Mouse (Mus musculus): ENCODE results near the gene Abi2. TPM values are rescaled to one million over a fixed set of nuclear protein-coding genes. Genes with fewer than 3 reads are reported as not detected.

Gene Abi2
- total RNA-seq (2023): 10 to 100 TPM; 13.9 to 21.1 TPM

GRCm38 (mm10) chr1:60409168-60409828, at the start of gene Abi2:
Gene Abi2 (plus strand): TSS chr1:60409619.

Other genes with a start within 250 kb of the Abi2 start
- 10 to 100 TPM; 26.7 to 31.7 TPM for gene Nbeal1, start 229.0 kb upstream of the Abi2 start, total RNA-seq (2023)
- gene Cyp20a1, start 66.3 kb upstream of the Abi2 start, total RNA-seq (2023): 10 to 100 TPM; 12.7 to 14.6 TPM
- 10 to 100 TPM; 43.8 to 45.2 TPM for gene Raph1, start 157.5 kb downstream of the Abi2 start, total RNA-seq (2023)